Mouse (Mus musculus) liver, postnatal 0 days (tissue): ENCODE measurements around the gene Apol7e.
"Not testable (repeated sequence)": the region's sequence is repeated elsewhere in the genome, so short reads cannot be mapped to it uniquely, and the experiment has no call there.

Experiments used
- CTCF ChIP-seq: sonication (generic); IDR thresholded peaks from 2 replicates; pipeline ENCODE4 v1.5.1; 2016; ENCODE audit warnings: antibody characterized with exemption, low read depth
- EP300 ChIP-seq: IDR thresholded peaks from 2 replicates; pipeline ENCODE4 v1.6.1; 2016; ENCODE audit warnings: antibody characterized with exemption, low read depth, mild to moderate bottlenecking

DNA sequence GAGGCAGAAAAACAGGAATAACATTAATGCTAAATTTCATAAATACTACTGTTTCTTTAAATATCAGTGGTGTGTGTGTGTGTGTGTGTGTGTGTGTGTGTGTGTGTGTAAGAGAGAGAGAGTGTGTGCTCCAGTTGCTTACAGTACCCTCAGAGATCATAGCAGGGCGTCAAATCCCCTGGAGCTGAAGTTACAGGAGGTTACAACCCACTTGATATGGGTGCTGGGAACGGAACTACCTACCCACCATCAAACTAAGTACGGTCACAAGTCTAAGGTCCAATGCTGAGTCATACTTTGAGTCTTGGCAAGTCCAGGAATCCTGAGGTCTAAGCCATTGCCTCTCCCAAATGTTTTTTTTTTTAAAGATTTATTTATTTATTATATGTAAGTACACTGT lies 29.1 kb downstream of the Apol7e start:
- not testable (repeated sequence) for TF ChIP-seq EP300, CTCF
